Mouse (Mus musculus) fibroblast of lung, adult 2 months (primary cell): ENCODE results near the gene Dlg2.

Source experiments
- DNase-seq: peaks from one replicate; pipeline ENCODE4 v3.0.0-alpha.2; 2011; ENCODE audit warnings: low read depth

The Dlg2 gene

GRCm38 (mm10) chr7:90539481-90540402 lies 63.3 kb downstream of the Dlg2 start:
- no peak for DNase-seq

DNA sequence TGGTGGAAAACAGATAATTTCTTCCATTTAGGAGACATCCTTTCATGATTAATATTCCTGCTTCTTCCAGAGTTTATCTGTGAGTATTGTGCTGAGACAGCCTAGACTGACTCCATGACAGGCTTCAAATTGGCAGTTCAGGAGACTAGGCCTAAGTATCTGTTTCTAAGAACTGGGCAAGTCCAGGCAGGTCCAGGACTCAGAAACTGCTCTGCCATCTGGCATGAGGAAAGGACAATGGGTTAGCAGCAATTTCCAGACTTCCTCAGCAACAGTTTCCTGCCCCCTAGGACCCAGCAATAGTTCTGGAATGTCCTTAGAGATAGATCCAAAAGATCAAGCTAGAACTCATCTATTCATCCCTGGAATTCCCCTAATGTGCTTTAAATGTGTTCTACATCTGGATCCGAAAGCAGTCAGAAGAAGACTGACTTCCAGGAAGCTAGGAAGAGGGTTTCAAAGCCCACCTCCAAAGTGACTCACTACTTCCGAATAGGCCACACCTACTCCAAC lies 64.4 kb downstream of the Dlg2 start:
- no peak for DNase-seq

- DNase-seq = no peak
Observed at GRCm38 (mm10) chr7:90553399-90553798, 76.9 kb downstream of the Dlg2 start.

DNA sequence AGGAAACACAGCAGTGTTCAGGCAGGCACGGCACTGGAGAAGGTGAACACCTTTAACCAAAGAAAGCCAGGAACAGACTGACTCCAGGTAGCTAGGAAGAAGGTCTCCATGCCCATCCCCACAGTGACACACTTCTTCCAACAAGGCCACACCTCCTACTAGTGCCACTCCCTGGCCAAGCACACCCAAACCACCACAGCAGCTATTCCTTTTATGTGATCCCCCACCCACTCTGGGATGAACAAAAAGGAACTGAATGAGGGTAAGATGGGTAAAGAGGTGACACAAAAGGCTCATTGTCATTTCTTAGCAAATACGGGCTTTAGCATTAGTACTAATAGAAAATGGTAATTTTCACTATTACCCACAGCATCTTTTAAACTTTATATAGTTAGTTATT lies 77.9 kb downstream of the Dlg2 start:
- DNase-seq = no peak

GRCm38 (mm10) chr7:90569130-90569529 lies 92.7 kb downstream of the Dlg2 start:
- DNase-seq = no peak

GRCm38 (mm10) chr7:90587795-90588194 lies 111.3 kb downstream of the Dlg2 start:
- no peak for DNase-seq

DNA sequence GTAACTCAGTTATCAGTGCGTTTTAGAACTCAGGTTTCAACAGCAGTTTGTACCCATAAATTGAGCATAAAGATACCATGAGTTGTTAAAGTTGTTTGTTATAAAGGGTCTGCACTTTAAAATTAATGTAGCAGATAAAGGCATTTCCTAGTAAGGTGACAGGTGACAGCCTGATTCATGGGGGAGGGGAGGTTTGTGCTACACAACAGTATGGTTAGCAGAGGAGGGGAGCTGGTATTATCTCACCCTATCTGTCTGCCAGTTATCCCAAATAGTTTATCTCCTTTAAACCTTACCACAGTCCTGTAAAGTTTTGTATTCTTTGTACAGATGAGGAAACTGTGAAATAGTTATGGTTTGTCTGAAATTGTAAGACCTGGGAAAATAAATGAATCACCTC lies 111.8 kb downstream of the Dlg2 start:
- no peak for DNase-seq

- DNase-seq = no peak
Observed at GRCm38 (mm10) chr7:90609764-90610163, 133.3 kb downstream of the Dlg2 start.

DNA sequence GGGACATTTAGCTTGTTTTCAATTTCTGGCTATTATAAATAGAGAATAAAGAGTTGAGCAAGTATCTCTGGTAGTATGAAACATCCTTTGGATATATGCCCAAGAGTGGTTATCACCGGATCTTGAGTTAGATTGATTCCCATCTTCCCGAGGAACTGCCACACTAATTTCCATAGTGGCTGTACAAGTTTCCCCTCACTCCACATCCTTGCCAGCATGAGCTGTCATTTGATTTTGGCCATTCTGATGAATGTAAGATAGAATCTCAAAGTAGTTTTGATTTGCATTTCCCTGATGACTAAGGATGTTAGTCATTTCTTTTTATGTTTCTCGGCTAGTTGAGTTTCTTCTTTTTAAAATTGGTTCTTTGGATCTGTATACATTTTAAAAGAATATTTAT lies 154.1 kb downstream of the Dlg2 start:
- DNase-seq = no peak

DNA sequence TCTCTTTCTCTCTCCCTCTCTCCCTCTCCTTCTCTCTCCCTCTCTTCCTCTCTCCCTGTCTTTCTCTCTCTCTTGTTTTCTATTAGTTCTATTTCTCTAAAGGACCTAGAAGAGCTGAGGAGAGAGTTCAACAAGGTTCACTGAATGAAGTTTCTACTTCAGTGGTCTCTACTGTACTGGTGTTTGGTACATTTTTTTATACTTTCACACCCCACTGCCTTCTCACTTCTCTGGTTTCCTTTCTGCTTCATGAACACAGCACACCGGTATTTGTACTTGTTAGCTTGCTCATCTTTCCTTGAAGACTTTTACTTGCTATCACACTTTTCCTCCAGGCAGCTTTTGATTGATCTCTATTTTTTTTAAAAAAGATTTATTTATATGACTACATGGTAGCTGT lies 173.0 kb downstream of the Dlg2 start:
- no peak for DNase-seq

DNA sequence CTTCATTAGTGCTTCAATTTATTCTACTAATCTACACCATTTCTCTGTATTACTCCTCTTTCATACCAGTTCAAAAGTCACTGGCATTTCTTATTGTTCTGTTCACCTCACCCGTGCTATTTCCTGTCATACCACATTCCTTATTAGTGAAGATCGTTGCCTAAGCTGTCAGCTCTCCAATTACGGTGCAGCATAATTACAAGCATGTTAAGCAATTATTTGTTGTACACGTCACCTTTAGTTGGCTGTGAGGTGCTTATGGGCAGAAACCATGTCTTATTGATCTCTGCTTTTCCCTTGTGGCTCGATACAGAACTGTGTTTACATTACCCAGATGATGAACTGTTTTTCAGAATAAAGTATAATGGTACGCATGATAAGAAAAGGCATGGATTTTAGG lies 174.7 kb downstream of the Dlg2 start:
- no peak for DNase-seq

DNA sequence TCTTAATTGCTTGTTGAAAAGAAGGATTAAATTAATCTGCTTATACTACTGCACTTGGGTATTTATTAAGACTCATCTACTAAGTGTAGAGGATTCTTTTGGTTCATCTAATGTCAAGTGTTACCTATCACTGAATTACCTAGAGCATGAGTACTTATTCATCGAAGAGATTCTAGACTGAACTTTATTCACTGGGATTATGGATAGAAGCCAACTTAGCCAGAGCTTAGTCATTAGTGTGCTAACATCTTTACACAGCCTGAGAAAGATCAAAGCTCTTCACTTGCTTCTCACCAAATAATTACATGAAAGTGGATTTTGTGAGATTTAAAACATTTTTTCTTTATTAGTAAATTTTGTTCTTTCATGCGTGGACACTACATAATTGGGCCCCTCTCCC lies 175.1 kb downstream of the Dlg2 start:
- DNase-seq = no peak

DNA sequence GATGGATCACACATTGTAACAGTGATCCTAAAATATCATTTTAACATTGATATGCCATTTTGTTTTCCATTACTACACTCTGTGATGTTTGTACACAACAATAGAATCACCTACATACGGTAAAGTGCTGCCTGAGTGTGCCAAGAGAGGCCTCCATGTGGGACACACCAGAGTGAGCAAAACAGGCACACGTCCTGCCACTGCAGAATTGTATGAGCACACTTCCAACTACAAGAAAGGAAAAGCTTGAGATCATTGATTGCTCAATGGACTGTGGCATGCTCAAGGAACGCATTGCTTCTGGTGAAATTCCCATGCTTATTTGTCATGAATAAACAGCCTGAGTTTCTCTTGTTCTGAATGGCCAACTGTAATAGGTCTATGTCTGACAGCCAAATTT lies 182.1 kb downstream of the Dlg2 start:
- no peak for DNase-seq

- no peak for DNase-seq
Observed at GRCm38 (mm10) chr7:90694050-90694449, 217.6 kb downstream of the Dlg2 start.

DNA sequence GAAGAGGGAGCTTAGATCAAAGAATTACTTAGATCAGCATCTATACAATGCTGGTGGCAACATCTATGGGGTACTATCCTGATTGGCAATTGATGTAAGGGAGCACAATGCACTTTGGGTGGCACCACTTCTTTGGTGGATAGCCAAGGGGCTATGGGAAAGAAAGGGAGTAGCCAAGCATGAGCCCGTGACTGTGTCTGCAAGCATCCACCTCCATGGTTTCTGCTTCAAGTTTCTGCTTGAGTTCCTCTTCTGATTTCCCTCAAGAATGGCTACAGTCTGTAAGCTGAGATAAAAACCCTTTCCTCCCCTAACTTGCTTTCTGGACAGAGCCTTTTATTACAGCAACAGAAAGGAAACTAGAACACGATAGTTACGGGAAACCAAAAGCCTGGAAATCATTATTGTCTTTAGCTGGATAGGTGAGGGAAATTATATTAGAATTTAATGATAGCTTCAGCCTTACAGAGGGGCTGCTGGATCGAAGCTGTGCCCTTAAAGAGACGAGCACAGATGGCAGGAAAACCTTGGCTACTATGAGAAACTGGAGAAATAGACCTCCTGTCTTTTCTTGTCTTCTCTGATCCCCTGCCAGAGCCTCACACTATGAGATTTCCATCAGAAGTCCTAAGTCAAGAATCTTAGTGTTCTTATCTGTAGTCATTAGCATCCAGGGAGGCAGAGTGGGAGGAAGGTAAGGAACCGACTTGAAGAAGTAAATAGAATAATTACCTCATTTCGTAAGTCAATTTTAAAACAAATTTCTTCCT lies 219.9 kb downstream of the Dlg2 start:
- DNase-seq = no peak

DNA sequence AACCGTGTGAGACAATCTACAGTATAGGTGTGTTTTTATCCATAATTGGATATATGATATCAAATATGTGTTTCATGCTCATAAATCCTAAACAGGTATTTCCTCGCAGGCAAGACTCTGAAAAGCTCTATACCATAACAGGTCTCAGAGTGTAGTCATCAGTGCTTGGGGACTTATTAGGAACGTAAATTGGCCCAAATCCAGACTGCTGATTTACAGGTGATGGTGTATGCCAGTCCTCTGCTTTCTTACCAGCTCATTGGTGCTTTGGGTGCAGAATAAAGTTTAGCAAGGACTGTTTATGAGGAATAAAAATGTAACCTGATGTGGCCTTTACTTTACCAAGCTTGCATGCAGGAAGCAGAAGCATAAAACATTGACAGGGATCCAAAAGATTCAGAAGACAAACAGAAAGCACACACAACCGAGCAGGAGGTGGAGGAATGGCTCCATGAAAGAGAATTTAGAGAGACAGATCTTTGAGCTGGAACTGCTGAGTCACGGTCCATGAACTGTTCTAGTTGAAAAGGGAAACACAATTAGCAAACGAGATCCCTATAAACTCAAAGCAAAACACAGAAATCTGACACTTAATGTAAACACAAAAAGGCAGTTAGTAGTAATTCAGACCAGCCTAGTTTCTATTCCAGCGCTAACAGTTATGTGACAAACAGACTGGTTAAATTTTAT lies 226.8 kb downstream of the Dlg2 start:
- DNase-seq = no peak

DNA sequence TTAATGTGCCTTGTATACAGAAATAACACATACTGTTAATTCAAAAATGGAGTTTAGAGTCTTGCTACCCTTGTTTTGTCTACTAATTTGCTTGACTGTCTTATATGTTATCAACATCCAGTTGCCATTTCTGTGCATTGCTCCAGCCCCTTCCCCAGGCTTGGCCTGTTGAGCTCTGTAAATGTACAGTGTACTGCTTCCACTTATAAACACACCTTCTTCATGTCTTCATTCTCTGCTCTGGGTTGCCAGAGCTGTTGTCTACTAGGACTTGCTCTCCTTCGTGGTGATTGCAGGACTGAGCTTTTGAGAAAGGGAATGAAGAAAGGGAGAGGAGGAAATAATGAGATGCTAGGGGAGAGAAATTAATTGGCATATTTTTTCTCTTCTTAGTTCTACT lies 227.5 kb downstream of the Dlg2 start:
- no peak for DNase-seq

GRCm38 (mm10) chr7:90734086-90734485 lies 257.6 kb downstream of the Dlg2 start:
- DNase-seq = no peak

DNA sequence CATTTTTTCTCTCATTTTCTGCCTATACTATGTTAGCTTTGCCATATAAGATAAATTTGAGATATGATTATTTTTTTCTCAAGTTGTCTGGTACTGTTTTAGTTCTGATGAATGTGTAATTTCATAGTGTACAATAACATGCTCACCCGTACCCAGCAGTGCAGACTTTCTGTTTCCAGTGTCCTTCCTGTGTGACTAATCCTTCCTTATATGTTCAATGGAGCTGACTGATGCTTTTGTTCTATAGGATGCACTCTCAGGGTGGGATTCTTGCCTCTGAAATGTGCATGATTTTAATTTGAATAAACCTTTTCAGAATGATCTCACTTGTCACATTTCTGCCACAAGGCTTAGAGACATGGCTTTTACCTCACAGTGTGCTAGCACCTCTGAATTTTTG lies 259.9 kb downstream of the Dlg2 start:
- no peak for DNase-seq

DNA sequence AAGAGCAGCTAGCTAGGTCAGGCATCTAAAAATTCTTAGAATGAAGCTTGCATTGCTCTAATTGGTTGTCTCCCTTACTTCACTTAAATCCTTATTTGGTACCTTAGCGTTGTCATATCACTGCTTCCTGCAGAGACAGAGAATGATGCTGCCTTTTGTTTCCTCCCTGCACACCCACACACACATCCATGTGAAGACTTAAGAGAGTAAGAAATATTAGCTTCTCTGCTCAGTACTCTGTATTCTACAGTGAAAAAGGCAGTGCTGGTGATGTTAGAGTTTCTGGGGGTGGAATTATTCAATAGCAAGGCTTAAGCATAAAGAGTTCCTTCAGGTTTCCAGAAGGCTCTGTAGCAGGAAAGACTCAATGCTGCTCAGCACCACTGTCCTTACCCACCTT lies 272.2 kb downstream of the Dlg2 start:
- no peak for DNase-seq

DNA sequence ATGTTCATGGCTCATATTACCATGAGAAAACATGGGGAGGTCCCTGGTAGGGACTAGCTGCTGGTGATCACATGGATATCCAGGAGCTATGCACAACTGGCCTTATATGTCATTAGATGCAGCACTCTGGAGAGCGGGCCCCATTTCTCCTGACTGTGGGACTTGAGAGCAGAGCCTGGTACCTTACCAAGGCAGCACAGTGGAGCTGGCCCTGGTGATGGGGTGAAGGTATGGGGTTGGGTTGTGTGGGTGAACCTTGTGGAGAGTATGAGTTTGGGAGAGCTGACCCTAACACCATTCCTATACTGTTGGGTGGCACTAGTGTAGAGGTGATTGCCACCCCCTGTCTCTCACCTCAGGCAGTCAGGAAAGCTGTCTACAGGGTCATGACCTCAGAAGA lies 311.5 kb downstream of the Dlg2 start:
- DNase-seq = no peak

GRCm38 (mm10) chr7:90791522-90791921 lies 315.1 kb downstream of the Dlg2 start:
- DNase-seq = no peak

- DNase-seq = no peak
Observed at GRCm38 (mm10) chr7:90825640-90826039, 349.2 kb downstream of the Dlg2 start.
